Mouse (Mus musculus) left cerebral cortex, postnatal 25 days (tissue): ENCODE results near the gene H2-Q10. TPM values are rescaled to one million over a fixed set of nuclear protein-coding genes. Genes with fewer than 3 reads are reported as not detected.
"Not testable (repeated sequence)": the region's sequence is repeated elsewhere in the genome, so short reads cannot be mapped to it uniquely, and the experiment has no call there.

Experiments used
- DNase-seq, 2 experiments: peaks; one replicate each; pipeline ENCODE4 v3.0.0; 2022; ENCODE audit warnings: low spot score in 2 of 2, mixed read lengths in 1 of 2
- intact Hi-C: fragments of 180-260 bp; cut with DNase I; formaldehyde crosslinking; loops from one replicate; pipeline ENCODE4 v1.15.1; 2025
- total RNA-seq, 2 experiments: library from RNA; stranded (reverse); gene quantifications; 2 replicates each; pipeline ENCODE4 v1.2.3; 2021

H2-Q10 gene
- total RNA-seq, 2 experiments from 2014 or later: 0.09 to 0.39 TPM

DNA sequence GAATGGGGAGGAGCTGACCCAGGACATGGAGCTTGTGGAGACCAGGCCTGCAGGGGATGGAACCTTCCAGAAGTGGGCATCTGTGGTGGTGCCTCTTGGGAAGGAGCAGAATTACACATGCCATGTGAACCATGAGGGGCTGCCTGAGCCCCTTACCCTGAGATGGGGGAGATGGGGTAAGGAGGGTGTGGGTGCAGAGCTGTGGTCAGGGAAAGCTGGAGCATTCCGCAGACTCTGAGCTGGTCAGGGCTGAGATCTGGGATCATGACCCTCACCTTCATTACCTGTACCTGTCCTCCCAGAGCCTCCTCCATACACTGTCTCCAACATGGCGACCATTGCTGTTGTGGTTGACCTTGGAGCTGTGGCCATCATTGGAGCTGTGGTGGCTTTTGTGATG lies 27.5 kb upstream of the H2-Q10 start:
- DNase-seq, intact Hi-C loops: not testable (repeated sequence)

DNA sequence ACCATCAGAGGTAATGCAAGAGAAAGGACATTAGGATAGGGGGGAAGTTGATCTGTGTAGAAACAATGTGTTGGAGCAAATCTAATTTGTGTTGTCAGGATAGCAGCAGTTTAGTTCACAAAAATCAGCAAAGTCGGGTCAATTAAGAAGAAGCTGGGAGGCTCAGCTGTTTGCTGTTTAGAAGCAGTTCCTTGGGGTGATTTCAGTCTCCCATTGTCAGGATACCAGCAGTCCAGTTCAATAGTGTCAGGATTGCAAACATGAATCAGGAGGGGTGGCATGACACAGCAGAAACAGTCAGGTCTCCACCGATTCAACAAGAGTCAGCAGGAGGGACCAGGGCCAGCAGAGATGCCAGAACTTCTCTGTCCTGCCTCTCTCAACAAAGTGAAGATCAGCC lies 25.4 kb upstream of the H2-Q10 start:
- intact Hi-C loops, DNase-seq: not testable (repeated sequence)

- DNase-seq, intact Hi-C loops: not testable (repeated sequence)
These were observed 11.6 kb upstream of the H2-Q10 start for GRCm38 (mm10) chr17:35458247-35458646.

- intact Hi-C loops, DNase-seq: not testable (repeated sequence)
These were observed 9.2 kb upstream of the H2-Q10 start for GRCm38 (mm10) chr17:35460513-35461341.

- intact Hi-C loops, DNase-seq: not testable (repeated sequence)
These were observed 4.2 kb upstream of the H2-Q10 start for GRCm38 (mm10) chr17:35465651-35466050.

- intact Hi-C loops, DNase-seq: not testable (repeated sequence)
These were observed 953 bp upstream of the H2-Q10 start for GRCm38 (mm10) chr17:35468936-35469335.

DNA sequence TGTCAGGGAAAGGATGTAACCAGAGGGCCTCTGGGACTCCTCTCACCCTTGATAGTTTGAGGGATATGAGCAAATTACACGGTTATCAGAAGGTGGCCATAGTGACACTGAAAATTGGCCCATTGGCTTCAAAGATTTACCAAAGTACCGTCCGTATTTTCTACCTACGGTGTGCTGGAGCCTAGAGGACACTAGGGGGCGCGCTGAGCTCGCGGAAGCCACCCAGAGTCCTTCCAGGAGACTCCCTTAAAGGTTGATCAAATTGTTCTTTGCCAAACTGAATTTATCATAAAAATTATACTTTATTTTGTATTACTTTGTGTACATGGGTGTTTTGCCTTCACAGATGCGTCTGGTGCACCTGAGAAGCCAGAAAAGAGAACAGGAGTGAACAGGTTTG lies 14.2 kb downstream of the H2-Q10 start:
- intact Hi-C loops: loop anchor here (2.0 kb wide), 1 partner anchor 51 kb away; no protein-coding TSS in a partner anchor
- DNase-seq: peak; percentile 53 to 63

DNA sequence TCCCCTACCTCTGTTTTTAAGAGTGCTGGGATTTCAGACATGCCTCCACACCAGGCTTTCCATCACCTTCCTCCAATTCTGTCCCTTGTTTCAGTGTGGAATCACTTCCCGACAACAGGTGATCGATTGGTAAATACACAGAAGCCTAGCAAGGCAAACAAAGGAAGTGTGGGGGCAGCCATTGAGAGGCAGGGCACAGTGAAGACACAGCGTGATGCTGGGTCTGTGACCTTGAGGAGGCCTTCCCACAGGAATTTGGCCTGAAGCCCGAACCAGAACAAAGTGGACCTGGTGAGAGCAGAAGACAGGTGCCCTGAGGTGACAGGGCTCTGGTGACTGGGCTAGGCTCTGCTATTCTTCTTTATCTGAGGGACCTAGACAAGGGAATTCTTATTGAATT lies 15.8 kb downstream of the H2-Q10 start:
- DNase-seq: no peak
- intact Hi-C loops: loop anchor here (2.0 kb wide), 1 partner anchor 49 kb away; no protein-coding TSS in a partner anchor

DNA sequence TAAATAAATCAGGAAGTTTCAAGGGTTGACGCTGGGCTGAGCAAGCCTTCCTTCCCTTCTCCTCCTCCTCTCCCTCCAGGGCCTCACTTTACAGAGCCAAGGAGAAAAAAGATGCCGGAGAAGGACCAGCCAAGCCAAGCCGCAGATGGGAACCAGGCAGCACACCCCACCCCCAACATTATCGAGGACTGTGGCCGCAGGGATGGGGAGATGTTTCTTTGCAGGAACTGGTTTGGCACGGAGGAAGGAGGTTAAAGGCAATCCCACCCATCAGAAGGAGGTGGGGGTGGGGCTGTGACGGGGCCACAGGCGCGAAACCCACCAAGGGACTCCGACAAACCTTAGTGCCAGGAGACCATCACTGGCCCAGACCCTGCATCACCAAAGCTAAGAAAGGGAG lies 16.8 kb downstream of the H2-Q10 start:
- DNase-seq: no peak
- intact Hi-C loops: no loop called here

DNA sequence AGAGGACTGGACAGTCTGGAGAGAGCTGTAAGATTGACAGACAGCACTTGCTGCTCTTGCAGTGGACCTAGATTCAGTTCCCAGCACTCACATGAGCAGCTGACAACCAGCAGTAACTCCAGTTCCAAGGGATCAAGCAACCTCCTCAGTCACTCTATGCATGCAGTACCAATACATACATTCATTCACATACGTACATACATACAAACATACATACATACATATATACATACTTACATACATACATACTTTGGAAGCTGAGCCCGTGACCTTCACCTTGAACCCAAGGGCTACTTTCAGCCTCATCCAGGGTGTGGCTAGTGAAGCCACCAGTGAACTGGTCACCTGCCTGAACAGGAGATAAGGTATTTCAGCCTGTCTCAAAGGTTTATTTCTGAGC lies 18.2 kb downstream of the H2-Q10 start:
- intact Hi-C loops: no loop called here
- no peak for DNase-seq

- intact Hi-C loops: no loop called here
- no peak for DNase-seq
These were observed 20.4 kb downstream of the H2-Q10 start for GRCm38 (mm10) chr17:35490320-35490719.

DNA sequence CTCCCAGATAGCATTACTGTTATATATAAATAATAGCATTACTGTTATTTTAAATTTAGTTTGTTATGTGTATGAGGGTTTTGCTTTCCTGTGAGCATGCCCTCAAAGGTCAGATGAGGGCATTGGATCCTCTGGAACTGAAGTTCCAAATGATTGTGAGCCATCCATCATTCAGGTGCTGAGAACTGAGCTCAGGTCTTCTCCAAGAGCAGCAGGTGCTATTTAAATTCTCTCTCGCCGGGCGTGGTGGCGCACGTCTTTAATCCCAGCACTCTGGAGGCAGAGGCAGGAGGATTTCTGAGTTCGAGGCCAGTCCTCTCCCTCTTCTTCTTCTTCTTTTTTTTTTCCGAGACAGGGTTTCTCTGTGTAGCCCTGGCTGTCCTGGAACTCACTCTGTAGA lies 27.2 kb downstream of the H2-Q10 start:
- intact Hi-C loops: loop anchor here (5.0 kb wide), 1 partner anchor 80 kb away; no protein-coding TSS in a partner anchor
- no peak for DNase-seq

GRCm38 (mm10) chr17:35502226-35502625 lies 32.3 kb downstream of the H2-Q10 start:
- no peak for DNase-seq
- intact Hi-C loops: no loop called here

DNA sequence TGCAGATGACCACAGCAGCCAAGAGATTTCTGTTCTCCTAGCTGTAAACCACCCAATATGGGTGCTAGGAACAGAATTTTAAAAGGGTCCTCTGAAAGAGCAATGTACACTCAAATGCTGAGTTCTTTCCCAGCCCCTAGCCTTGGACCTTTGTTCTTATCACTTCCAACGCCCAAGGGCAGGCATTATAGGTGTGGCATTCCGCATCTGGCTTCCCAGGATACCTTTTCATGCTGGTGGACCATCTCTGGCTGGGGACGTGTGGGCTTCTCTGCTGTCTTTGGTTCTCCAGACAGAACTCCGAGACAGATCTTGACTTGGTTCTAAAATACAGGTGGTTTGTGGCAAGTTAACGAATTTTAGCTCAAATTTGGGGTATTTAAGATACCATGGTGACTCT lies 32.9 kb downstream of the H2-Q10 start:
- no peak for DNase-seq
- intact Hi-C loops: no loop called here

DNA sequence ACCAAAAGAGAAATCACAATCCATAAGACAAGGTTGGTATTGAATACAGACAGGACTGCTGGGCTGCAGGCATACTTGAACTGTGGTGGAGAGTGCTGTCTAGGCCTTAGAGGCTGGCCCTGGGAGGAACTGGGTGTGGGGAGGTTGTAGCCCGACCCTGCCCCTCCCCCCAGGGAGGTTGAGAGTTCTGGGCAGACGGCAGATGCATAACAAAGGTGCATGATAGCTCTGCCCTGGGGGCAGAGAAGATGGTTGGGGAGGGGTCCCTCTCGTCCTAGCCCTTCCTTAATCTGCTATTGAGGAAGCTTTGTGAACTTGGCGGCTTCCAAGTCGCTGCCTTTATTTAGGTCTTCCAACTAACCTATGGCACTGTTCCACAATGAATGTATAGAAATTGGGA lies 34.0 kb downstream of the H2-Q10 start:
- intact Hi-C loops: no loop called here
- DNase-seq: no peak

DNA sequence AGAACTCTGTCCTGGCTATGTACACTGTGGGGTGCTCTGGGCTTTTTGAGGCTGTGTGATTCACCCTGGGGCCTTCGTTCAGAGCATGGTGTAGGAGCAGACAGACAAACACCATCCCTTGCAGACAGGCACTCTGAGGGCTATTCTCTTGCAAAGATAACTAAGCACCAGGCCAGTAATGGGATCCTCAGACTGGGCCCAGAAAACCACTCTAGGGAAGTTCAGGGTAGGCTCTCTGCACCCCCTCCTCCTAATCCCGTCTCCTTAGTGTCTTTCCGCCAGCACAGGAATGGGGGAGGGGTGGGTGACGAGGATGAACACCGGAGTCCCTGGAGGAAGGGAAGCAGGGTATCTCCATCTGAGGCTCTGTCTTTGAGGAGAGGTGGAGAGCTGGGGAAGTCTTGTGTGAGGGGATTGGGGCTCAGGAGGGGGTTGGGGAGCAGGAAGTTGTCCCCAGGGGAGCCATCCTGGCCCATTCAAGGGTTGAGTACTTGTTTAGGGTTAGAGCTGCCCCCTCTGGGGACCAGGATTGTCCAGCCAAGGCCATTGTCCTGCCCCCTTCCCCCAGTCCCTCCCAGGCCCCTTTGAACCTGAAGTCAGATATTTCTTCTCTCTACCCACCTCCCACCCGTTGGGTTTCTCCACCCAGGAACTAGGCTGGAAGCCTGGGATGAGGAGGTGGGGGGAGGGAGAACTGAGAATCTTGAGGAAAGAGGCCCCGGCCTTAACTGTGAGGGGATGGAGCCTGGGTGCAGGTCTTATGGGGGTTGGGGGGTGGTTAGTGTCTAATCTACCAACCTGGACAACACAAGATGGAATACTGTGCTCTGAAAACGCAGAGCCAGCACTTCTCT lies 35.0 kb downstream of the H2-Q10 start:
- DNase-seq: no peak
- intact Hi-C loops: no loop called here

DNA sequence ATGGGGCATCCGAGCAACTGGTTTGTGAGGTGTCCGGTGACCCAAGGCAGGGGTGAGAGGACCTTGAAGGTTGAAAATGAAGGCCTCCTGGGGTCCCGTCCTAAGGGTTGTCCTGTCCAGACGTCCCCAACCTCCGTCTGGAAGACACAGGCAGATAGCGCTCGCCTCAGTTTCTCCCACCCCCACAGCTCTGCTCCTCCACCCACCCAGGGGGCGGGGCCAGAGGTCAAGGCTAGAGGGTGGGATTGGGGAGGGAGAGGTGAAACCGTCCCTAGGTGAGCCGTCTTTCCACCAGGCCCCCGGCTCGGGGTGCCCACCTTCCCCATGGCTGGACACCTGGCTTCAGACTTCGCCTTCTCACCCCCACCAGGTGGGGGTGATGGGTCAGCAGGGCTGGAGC lies 35.9 kb downstream of the H2-Q10 start, which contains the start of gene Pou5f1:
Gene Pou5f1 (plus strand): TSS at position 243 of the 400 bp plus-strand sequence.
- intact Hi-C loops: no loop called here
- no peak for DNase-seq

DNA sequence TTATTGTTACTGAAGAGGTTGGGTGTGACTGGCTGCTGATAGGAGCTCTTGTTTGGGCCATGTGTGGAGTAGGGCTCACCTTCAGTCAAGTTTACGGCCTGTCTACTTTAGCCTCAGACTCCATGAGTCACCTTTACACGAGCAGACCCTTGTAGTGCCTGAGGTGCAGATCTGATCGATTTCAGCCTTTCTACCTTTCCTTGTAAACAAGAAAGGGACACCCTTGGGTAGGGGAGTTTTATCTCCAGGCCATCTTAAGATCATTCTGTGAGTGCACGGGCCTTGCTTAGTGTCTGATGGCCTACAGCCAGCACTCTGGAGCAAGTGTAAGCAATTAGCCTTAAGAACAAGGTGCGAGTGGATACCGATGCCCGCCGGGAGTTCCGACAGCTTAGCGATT lies 37.0 kb downstream of the H2-Q10 start:
- DNase-seq: no peak
- intact Hi-C loops: no loop called here

- no peak for DNase-seq
- intact Hi-C loops: no loop called here
These were observed 37.8 kb downstream of the H2-Q10 start for GRCm38 (mm10) chr17:35507556-35508260.

- intact Hi-C loops: not testable (repeated sequence)
These were observed 38.4 kb downstream of the H2-Q10 start for GRCm38 (mm10) chr17:35508279-35508678.

More at GRCm38 (mm10) chr17:35508279-35508678, 38.4 kb downstream of the H2-Q10 start:
- DNase-seq: not testable (repeated sequence)
